Mouse (Mus musculus) adrenal gland, postnatal 14 days (tissue): ENCODE data around the gene Gm10490. TPM values are rescaled to one million over a fixed set of nuclear protein-coding genes. Genes with fewer than 3 reads are reported as not detected.
"Not testable (repeated sequence)": the region's sequence is repeated elsewhere in the genome, so short reads cannot be mapped to it uniquely, and the experiment has no call there.

Experiments used
- DNase-seq: peaks from one replicate; pipeline ENCODE4 v3.0.0; 2021; ENCODE audit warnings: mixed read lengths
- long read RNA-seq, 2 experiments: library from polyadenylated mRNA; stranded (forward); transcript quantifications; one replicate each; pipeline ENCODE4 v2.0.0; 2021
- total RNA-seq: library from RNA; stranded (reverse); gene quantifications from 2 replicates; pipeline ENCODE4 v1.2.3, GENCODE M21; 2021

Gene Gm10490
- not detected in 2 replicates for total RNA-seq
- long read RNA-seq, experiment 1, result 0 reads
- long read RNA-seq, experiment 2, result 0 reads

DNA sequence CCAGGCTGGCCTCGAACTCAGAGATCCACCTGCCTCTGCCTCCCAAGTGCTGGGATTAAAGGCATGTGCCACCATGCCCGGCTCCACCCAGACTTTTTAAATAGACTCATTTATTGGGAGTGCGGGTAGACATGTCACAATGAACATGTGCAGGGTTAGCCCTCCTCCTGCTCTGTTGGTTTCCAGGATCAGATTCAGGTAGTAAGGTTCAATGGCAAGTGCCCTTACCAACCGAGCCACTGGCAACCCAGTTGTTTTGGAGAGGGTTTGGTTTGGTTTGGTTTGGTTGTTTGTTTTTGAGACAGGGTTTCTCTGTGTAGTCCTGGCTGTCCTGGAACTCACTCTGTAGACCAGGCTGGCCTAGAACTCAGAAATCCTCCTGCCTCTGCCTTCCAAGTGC, at the start of gene Gm10490:
Gm10490 (plus strand) TSS at position 301 of the 400 bp plus-strand sequence.
- not testable (repeated sequence) for DNase-seq

DNA sequence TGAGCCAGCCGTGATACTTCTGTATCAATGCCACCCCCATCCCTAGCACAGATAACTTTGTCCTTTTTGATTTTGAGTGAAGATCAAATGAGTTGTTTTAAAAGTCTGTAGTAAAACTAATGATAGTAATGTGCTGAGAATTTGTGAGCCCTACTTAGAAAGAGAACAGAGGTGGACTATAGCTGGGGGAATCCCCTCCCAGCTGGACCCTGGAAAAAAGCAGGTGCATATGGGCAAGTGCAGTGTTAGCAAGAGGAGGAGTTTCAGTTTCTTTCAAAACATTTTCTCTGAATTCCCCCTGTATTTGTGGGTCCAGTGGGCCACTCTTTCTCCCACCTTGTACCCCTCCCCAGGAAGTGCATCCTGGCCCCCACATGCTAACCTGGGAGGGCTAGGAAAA, 46.2 kb upstream of the Gm10490 start:
- no peak for DNase-seq

DNA sequence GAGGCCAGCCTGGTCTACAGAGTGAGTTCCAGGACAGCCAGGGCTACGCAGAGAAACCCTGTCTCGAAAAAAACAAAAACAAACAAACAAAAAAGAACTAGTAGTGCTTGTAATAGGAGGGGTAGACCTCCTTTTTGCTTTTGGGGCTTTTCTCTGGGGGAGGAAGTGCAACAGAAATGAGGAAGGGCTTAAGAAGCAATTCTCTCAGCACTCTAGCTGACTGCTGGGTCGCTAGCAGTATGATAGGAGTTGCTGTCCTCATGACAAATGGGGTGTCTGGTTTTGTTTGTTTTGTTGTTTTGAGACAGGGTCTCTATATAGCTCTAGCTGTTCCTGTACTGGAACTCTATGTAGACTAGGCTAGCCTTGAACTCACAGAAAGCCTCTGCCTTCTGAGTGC, 44.8 kb upstream of the Gm10490 start:
- DNase-seq, result no peak

DNA sequence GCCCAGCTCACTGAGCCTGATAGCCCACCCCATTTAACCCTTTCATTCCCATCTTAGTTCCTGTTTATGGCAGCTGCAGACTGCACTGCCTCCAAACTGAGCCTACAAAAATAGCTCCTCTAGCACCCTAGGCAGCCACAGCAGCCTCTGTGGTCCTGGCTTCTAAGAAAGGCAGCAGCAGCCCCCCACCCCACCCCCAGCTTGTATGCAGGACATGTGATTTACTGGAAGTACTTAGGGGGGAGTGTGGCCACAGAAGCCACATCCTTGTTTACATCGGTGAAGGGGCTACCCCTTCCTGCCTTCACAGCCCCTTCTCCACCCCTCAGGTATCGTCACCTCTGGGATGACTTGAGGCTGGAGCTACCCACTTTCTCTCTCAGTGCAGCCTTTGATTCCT, 44.0 kb upstream of the Gm10490 start:
- DNase-seq, result no peak

DNA sequence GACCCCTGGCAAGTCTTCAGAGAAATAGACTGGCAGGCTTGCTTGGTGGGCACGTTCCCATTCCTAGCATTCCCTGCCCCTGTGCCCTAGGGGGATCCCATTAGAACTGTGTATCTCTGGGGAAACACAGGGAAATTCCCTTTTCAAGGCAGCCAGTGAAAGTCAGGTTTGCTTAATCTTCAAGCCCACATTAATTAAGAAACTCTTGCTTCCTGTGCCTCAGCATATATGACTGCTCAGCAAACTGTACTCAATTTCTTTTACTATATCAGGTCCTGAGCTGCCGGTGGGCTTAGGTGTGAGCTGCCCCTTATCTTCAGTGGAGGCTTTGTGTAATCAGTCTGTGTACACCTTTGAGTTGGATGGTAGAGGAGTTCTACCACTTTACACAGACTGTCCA, 43.6 kb upstream of the Gm10490 start:
- no peak for DNase-seq

DNA sequence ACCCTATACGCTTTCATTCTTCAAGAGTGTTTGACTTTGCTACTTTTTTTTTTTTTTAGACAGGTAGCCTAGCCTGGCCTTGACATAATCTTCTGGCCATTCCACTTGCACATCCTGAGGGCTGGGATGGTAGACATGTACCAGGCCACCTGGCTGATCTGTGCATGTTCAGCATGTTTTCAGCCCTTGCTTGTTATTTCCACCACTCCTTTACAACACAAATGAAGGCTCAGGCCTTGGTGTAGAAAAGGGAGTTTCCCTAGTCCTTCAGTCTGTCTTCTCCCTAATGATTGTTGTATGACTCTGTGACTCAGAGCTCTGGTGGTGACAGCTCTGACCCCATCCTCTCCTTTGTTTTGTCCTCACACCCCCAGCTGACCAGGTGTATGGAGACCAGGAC, 42.2 kb upstream of the Gm10490 start:
- DNase-seq, result no peak

DNA sequence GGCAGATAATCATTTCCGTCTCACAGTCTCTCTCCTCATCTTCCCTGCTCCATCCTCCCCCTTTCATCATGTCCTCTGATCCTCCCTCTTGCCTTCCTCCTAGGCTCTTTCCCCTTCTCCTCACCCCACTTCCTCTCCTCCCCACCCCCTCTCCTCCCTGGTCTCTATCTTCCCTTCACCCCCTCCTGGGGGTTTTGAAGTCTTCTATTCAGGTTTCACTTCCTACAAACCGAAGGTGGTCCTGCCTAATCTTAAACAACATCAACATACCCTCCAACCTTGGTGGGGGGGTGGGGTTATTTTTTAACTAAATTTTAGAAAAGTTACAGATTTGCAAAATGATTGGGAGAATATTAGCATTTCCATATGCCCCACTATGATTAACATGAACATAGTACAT, 40.8 kb upstream of the Gm10490 start:
- no peak for DNase-seq

DNA sequence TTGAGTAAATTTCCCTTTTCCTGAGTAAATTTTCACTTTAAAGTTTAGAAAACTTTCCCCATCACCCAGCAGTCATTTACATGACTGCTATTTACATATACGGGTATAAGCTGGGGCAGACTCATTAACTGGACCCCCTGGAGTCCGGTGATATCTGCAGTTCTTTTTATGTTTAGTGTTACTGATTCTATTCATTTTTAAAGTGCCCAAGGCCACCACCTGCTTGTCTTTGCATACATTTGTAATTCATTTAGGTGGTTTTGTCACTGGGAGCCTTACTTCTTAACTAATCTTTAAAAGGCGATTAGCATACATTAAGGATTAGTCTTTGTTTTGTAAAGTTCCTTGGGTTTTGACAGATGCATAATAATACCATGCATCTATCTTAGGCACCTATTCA, 39.5 kb upstream of the Gm10490 start:
- DNase-seq, result no peak

DNA sequence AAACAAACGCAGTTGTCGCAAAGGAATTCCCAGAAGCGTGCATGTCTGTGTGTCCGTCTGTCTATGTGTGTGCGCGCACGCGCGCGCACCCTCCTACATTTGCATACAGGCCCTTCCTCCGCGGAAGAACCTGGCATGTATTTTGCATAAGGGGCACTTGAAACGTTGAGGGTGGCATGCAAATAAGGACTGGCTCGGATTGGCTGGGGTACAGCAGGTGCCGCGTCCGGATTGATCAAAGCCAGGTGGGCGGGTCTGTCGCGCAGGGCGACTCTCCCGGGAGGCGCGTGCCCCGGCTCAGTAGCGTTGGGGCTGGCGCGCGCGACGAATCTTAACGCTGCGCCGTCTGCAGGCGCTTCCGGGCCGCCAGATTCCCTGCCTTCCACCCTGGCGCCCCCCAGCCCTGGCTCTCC, 31.3 kb upstream of the Gm10490 start, which contains the start of gene Pim2:
Pim2 (plus strand) TSS at position 256 of the 413 bp plus-strand sequence.
- DNase-seq, result peak; percentile 92

DNA sequence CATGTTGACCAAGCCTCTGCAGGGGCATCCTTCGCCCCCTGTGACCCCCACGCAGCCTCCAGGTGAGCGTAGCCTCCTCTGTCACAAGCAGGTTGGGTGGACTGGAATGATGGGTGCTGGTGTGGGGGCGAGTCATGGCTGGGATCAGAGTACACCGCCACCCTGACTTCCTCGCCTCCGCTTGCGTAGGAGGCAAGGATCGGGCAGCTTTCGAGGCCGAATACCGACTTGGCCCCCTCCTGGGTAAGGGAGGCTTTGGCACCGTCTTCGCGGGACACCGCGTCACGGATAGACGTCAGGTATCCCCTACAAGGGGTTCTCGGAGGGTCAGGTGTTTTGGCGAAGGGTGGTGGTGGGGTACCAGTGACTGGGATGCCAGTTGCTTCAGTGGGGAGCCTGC, 30.8 kb upstream of the Gm10490 start:
- peak; percentile 23 for DNase-seq

DNA sequence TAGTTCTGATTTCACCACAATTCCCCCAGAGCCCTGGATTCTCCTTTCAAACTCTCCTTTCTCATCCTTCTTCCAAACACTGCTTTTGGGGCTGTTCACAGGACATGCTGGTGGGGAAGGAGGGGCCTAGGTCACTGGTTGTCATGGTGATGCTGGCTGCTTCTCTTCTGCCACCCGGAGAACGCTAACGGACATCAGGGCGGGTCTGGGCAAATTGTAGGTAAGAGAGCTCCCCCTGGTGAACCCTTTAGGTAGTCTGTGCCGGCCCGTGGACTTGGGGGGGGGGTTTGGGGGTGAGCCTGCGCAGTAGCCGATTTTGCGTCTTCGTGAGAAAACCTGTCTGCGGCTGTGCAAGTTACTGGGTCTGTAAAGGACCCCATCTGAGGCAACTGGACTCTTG, 29.5 kb upstream of the Gm10490 start:
- DNase-seq, result peak; percentile 80

DNA sequence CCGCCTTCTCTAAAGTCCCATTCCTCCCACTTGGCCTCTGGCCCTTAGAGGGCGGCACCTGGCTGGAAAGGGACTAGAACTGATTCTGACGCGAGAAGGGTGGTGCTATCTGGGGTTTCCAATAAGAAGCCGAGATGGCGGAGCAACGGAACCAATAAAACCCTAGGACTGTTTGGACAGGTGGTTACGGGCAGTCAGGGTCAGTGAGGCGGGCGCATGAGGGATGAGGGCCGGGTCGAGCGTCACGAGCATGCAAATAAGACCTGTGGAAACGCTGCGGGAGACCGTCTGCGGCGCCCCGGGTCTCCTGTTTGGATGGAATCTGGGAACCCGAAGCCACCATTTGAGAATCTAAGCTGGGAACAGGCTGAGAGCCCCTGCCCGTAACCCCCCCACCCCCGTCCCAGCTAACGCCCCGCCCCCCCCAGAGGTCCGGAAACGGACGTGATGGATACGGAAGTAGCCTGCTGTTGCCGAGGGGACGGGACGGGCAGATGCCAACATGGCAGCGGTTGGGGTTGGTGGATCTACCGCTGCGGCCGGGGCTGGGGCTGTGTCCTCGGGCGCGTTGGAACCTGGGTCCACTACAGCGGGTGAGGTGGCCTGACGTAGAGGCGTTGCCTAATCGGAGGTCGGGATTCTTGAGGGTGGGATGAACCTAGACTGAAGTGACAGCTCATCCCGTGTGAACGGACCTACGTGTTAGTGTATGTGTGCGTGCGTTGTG, 25.3 kb upstream of the Gm10490 start, which contains the start of gene Slc35a2:
Slc35a2 (plus strand) TSS at position 188 of the 727 bp plus-strand sequence.
- peak; percentile 90 for DNase-seq

DNA sequence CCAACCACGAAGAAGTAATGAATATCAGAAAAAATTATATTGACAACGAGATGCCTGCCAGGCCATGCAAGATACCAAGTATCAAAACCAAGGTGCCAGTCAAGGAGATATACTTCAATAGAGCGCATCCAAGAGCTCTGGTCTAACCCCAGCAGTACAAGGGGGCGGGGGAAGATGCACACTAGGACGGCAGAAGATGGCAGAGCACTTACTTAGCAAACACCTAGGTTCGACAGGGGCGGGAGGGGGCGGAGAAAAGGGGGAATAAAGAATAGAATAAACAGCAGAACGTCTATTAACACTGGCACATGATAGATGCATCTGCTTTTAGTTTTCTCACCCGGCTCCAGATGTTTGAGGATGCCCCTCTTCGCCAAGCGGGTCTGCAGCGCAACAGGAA, 11.1 kb upstream of the Gm10490 start:
- DNase-seq, result no peak

DNA sequence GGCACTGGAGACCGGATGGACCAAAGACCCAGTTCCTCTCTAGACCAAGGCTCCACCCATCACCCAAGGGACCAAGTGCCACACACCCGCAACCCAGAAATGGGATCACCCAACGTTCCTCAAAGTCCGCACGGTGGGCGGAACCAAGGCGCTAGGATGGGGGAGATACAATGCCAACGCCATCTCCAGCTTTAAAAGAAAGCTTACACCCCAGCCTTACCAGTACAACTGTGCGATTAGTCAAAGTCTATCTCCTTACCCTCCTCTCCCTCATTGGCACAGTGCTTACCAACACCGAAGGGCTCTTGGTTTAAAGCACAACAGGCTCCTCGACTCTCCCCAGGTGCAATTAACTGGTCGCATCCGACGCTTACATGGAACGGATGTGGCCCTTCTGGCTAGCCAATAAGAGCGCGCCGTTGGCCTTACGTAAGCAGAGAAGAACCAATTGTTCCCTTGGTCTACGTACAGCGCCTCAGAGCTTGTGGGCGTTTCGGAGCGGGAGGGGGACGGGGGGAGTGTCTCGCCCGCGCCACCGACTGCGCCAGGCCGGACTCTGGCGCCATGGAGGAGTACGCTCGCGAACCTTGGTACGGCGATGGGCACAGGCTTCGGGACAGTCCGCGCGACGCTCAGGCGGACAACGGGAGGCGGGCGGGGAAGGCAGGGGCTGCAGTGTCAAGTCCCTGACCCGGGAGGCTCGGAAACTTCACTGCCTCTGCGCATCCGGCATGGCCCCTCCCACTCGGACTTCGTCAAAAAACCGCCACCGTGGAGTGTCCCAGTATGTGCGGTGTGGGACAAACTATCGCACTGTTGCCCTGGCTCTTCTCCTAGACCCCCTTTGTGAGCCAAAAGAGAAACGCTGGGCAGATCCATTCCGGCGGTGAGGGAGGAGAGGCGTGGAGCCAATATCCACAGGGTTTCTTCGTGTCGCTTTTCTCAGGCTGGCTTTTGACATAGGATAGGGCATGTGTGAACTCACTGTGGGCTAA, 10.2 kb upstream of the Gm10490 start, which contains the start of the genes Pqbp1 and Timm17b:
Pqbp1 (minus strand) TSS at position 390 of the 995 bp plus-strand sequence.
Timm17b (plus strand) TSS at position 478 of the 995 bp plus-strand sequence.
- DNase-seq, result peak; percentile 93

DNA sequence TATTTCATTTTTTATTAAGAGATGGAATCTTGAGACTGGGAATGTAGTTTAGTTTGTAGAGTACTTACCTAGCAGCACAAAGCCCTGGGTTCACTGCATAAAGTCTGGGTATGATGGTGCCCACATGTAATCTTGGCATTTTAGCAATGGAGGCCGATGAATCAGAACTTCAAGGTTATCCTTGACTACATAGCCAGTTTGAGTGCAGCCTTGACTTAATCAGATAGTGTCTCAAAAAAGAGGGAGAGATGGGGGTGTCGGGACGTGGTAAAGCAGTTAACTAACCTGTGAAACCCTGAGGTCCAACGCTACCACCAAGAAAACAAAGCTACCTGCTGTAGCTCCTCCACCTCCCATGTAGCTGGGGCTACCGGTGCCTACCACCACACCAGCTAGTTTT, 4.9 kb upstream of the Gm10490 start:
- no peak for DNase-seq

DNA sequence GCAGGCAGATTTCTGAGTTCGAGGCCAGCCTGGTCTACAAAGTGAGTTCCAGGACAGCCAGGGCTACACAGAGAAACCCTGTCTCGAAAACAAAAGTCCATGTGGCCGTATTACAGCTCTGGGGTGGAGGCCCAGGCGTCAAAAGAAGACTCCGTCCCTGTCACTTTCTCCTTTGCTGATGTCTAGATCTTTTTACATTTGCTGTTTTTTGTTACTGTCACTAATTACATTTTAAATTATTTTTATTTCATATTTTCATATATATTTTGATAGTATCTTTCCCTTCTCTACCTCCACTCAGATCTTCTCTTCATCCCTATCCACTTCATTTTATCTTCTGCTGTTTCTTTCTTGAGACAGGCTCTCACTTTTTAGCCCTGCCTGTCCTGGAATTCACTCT, 1.6 kb upstream of the Gm10490 start, which contains the start of gene Gm10491:
Gm10491 (minus strand) TSS at position 101 of the 400 bp plus-strand sequence.
- DNase-seq, result no peak

DNA sequence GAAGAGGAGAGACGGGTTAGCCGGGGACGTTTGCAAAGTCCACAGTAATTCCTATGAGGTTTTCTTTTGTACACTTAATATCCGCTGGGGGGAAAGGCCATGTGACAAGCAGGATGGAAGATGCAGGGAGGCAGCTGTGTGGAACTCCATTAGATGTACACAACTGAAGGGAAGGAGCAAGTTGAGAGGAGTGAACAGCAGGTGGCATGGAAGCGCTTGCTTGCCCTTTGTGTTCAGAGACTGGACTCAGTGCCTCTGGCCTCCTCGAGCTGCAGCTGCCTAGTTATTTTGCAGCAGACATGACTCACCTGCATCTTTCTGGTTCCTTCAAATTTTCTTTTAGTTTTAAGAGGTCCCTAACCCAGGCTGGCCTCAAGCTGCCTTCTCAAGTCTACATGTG, 1.1 kb downstream of the Gm10490 start:
- DNase-seq, result no peak

DNA sequence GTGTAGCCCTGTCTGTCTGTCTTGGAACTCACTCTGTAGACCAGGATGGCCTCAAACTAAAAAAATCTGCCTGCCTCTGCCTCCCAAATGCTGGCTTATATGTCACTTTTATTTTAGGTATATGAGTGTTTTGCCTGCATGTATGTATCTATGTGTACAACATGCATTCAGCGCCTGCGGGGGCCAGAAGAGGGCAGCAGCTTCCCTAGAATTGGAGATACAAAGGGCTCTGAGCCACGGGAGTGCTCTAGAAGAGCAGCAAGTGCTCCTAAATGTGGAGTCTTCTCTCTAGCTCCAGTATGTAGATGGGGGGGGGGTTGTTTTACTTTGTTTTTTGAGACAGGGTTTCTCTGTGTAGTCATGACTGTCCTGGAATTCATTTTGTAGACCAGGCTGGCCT, 6.3 kb downstream of the Gm10490 start:
- peak; percentile 63 for DNase-seq

DNA sequence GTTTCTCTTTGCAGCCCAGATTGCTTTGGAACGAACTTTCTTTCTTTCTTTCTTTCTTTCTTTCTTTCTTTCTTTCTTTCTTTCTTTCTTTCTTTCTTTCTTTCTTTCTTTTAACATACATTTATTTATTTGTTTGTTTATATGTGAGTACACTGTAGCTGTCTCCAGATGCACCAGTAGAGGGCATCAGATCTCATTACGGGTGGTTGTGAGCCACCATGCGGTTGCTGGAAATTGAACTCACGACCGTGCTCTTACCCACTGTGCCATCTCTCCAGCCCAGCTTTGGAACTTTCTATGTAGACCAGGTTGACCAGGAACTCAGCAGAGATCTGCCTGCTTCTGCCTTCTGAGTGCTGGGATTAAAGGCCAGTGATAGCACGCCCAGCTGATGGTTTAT, 8.6 kb downstream of the Gm10490 start:
- not testable (repeated sequence) for DNase-seq

DNA sequence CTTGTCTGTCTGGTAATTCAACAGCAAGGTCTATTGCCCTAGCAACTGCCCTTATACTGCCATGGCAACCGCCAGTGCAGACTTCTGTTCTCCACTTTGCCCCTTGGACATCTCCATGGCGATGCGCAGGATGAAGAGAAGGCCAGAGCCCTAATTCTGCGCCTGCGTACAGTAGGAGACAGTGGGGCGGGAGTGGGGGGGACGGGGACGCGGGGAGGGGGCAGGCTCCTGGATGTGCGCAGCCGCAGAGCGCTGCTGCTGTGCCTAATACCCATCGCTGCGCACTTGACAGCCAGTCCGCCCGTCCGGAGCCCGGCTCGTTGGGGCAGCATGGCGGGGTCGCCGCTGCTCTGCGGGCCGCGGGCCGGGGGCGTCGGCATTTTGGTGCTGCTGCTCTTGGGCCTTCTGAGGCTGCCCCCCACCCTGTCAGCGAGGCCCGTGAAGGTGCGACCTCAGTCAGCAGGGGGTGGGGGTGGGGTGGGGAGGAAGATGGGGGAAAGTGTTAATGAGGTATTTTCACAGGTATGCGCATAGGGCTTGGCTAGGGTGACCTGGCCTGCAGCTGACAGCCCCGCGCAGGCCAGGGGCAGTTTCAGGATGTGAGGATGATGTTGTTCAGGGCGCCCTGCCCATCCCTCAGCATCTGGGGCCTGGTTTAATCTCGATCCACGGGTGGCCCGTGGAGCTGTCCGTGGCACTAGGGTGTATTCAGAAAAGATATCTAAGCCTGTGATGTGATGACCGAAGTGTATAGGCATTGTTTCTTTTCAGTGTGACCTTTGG, 10.4 kb downstream of the Gm10490 start, which contains the start of gene Pcsk1n:
Pcsk1n (plus strand) TSS at position 222 of the 783 bp plus-strand sequence.
- peak; percentile 53 for DNase-seq

DNA sequence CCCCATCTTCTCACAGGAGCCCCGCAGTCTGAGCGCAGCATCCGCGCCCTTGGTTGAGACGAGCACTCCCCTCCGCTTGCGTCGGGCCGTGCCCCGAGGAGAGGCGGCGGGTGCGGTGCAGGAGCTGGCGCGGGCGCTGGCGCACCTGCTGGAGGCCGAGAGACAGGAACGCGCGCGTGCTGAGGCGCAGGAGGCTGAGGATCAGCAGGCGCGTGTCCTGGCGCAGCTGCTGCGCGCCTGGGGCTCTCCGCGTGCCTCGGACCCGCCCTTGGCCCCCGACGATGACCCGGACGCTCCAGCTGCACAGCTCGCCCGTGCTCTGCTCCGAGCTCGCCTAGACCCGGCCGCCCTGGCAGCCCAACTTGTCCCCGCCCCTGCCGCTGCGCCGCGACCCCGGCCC, 12.7 kb downstream of the Gm10490 start:
- peak; percentile 19 for DNase-seq

DNA sequence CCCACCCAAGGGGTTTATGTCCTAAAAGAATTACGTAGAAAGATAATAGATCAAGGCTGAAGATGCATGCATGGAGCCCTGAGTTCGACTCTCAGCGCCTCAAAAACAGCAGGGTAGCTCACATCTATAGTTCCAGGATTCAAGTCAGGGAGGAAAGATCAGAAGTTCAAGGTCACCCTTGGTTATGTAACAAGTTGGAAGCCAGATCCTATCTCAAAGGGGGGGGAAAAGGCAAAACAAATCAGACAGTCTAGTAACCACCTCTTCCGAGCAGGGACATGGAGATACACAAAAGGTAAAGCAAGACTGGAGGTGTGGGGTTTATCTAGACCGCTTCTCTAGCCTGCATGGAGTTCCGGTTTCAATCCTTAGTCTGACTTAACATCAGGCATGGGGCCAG, 16.9 kb downstream of the Gm10490 start:
- DNase-seq, result no peak
